Mouse (Mus musculus) liver, postnatal 0 days (tissue): ENCODE measurements around the gene Epor.

ENCODE experiments used
- CTCF ChIP-seq: sonication (generic); IDR thresholded peaks from 2 replicates; pipeline ENCODE4 v1.5.1; 2016; ENCODE audit warnings: antibody characterized with exemption, low read depth
- EP300 ChIP-seq: IDR thresholded peaks from 2 replicates; pipeline ENCODE4 v1.6.1; 2016; ENCODE audit warnings: antibody characterized with exemption, low read depth, mild to moderate bottlenecking

DNA sequence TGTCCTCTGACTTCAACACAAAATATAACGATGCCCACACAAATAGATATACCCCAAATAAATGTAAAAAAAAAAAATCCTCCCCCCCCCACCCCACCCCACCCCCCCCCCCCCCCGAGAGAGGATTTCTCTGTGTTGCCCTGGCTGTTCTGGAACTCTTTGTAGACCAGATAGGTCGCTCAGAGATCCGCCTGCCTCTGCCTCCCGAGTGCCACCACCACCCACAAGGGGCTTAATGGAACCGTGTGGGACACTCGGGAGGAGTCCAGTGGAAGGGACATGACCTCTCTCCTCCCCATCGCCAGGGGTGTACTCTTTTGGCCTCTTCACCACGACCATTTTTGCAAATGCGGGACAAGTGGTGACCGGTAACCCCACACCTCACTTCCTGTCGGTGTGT is 20.3 kb downstream of the Epor start:
- TF ChIP-seq EP300 (no peak), CTCF (no peak)
